Mouse (Mus musculus) regulatory T cell (primary cell): ENCODE results near the gene S100a1.

Experiments used
- in situ Hi-C: fragments of 300-600 bp; cut with MboI, MseI; formaldehyde crosslinking; loops from one replicate; pipeline ENCODE4 v1.15.1; 2025; ENCODE audit warnings: high pct_unique_total_duplicates

Gene S100a1

GRCm38 (mm10) chr3:90465686-90466310 lies 48.4 kb downstream of the S100a1 start, which contains the start of gene Npr1:
Npr1 (minus strand) TSS chr3:90465866.
- in situ Hi-C loops, result no loop called here

- in situ Hi-C loops, result no loop called here
These were observed 49.0 kb downstream of the S100a1 start for GRCm38 (mm10) chr3:90465081-90465685.

- in situ Hi-C loops, result no loop called here
These were observed 49.6 kb downstream of the S100a1 start for GRCm38 (mm10) chr3:90464552-90465080.

- in situ Hi-C loops, result no loop called here
These were observed 51.6 kb downstream of the S100a1 start for GRCm38 (mm10) chr3:90462579-90462978.

- in situ Hi-C loops, result no loop called here
These were observed 52.3 kb downstream of the S100a1 start for GRCm38 (mm10) chr3:90461935-90462334.
